Mouse (Mus musculus): ENCODE data around the gene Agpat1.

Agpat1 gene

DNA sequence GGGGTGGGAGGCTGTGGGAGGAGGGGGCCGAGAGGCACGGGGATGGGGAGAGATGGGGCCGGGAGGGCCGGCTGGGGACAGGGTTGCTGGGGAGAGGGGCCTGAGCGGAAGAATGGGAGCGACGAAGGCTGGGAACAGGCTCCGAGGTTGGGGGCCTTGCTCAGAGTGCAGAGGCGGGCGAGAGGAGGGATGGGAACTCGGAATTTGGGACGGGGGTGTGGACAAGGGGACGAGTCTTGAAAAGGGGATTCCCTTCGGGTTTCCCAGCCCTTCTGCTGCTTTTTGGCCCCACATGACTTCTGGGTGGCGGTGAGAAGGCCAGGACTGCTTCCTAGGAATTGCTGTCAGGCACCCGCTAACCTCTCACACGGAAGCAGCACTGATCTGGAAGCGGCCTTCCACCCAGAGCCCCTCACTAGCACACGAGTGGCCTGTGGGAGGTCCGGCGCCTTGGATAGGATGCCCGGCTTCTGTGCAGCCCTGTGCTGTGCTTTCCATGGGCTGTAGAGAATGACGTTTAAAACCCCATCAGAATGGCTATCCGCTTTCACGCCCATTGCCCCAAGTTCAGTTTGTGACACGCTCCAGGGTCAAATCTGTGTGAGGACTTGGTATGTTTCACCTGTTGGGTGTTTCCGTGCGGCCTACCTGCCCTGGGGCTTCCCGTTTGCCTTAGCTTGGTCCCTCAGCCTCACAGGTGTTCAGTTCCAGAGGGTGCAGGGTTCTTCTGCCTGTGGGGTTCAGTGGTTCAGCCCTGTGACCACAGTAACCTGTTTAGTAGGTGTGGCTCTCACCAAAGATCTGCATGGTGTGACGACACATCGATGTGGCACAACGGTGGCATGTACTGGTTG, 2.4 kb downstream of the Agpat1 start:
- no peak for DNase-seq (ENCODE audit: low spot score in 2 of 2)

DNA sequence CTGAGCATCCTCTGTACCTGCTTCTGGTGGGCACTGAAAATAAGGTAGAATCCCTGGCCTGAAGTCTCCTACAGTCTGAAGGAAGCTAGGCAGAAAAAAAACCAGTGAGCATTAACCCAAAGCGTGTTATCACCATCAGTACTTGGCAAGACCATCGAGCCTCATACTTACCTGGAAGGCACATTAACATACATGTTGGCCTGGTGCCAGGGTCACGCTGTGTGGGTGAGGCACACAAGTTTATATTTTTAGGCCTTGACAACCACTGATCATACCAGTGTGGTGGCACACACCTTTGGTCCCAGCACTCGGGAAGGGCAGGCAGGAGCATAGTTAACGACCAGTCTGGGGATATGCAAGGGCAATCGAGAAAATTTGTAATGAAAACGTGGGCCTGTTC, 3.9 kb downstream of the Agpat1 start:
- DNase-seq (ENCODE audit: low spot score in 2 of 2): no peak

DNA sequence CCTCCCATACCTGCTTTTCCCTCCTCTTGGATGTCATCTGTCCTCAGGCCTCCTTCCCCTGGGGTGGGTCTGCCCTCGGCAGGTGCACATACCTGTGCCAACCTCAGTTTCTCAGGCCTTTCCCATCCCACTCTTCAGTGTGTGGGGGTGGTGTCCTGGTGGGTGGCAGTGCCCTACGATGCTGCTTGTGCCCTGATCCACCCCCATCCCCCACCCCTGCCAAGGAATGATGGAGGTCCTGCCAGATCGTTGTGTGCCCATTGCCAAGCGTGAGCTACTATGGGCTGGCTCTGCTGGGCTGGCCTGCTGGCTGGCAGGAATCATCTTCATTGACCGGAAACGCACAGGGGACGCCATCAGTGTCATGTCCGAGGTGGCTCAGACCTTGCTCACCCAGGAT, 7.0 kb downstream of the Agpat1 start:
- DNase-seq (ENCODE audit: low spot score in 2 of 2): no peak

DNA sequence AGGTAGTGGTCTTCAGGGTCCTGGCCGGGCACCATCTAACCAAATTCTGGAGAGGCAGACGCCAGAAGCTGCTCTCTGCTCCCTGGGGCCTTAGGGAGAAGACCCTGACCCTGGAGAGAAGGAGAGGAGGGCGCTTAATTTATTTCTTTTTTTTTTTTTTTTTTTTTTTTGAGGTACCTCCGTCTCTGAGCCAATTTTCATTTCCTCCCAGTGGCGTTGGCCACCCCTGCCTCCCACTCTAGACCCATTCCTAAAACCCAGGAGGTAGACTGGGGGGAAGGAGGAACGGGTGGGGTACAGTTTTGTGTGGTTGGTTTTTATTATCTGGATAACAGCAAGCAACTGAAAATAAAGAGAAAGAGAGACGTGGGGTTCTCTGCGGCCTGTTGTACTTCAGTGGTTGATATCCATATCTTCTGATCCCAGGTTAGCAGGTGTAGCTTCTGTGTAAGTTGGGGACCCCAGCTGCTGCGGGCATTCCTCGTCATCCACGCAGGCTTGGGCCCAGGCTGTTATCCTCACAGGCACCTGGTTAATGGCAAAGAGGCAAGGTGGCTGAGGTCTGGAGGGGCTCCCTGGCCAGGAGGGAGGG, 9.1 kb downstream of the Agpat1 start:
- DNase-seq (ENCODE audit: low spot score in 2 of 2): no peak

DNA sequence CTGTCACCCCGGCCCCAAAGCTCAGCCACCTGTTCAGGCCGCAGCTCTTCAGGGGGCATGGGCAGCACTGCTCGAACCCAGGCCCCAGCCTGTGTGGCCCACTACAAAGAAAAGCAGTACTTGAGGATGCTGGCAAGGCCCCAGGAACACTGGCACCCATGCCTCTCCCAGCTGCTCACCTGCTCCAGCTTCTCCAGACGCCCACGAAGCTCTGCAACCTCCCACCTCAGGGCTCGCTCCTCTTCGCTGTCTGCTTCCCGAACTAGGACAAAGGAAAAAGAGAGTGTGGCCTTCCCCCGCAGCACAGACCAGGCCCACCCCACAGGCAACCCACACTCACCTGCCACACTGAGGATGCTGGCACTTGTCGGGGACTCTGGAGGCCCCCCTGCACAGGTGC, 9.8 kb downstream of the Agpat1 start:
- no peak for DNase-seq (ENCODE audit: low spot score in 2 of 2)

DNA sequence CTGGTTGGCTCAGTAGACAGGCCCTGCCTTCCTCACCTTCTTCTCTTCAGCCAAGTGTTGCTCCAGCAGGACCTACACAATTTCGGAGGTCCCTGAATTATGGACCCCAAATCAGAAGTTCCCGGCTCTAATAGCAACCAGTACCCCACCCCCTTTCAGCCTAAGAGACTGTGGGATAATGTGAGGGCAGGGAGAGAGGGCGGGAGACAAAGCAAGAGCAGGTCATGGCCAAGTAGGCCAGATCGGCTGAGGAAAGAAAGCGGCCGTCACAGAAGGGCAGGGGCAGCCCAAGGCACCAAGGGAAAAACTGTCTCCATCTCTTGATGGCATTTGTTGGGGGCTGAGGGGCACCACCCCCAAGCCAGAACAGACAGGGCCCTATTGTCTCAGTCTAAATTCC, 11.8 kb downstream of the Agpat1 start, which contains the start of gene Egfl8:
Gene Egfl8 (minus strand): TSS at position 101 of the 400 bp plus-strand sequence.
- no peak for DNase-seq (ENCODE audit: low spot score in 2 of 2)

DNA sequence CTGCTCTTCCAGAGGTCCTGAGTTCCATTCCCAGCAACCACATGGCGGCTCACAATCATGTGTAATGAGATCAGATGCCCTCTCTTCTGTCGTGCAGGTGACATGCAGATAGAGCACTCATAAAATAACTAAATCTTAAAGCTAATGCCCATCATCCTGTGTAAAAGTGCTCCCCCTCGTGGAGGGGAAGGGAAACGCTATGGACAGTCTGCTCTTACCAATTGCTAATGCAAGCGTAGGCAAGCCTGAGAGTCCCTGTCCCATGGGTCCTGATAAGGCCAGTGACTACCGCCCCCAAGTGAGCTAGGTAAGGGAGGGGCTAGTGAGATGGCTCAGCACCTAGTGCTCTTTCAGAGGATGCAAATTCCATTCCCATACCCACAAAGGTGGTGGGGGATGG, 14.9 kb downstream of the Agpat1 start:
- peak in 1 of 2 experiments; percentile 64 for DNase-seq (ENCODE audit: low spot score in 2 of 2)

DNA sequence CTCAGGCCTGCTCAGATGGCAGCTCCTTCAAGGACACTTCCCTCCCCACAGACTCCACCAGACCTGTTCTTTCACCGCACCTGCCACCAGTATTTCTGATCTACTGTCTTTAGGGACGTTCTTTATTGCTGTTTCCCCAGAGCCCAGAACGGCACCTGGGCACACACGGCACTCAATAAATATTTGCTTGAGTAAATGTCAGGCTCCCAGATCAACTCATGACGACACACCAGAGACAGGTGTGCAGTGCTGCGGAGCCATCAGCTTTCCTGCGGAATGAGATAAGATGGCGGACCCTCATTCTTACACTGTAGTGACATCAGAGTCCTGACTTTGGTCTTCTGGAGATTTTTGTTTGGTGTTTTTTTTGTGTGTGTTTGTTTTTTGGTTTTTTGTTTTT, 16.9 kb downstream of the Agpat1 start:
- no peak for DNase-seq (ENCODE audit: low spot score in 2 of 2)

DNA sequence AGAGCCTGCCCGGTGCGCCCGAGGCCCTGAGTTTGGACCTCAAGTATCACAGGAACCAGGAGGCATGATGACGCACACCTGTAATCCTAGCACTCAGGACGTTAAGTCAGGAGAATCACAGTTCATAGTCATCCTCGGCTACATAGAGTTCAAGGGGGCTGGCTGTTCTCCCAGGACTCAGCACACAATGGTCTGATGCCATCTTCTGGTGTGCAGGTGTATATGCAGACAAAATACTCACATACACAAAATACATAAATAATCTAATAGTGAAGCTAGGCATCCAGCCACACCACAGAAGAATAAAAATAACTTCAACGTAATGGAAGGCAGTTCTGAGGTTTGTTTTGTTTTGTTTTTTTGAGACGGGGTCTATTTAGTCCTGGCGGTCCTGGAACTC, 19.1 kb downstream of the Agpat1 start:
- no peak for DNase-seq (ENCODE audit: low spot score in 2 of 2)

DNA sequence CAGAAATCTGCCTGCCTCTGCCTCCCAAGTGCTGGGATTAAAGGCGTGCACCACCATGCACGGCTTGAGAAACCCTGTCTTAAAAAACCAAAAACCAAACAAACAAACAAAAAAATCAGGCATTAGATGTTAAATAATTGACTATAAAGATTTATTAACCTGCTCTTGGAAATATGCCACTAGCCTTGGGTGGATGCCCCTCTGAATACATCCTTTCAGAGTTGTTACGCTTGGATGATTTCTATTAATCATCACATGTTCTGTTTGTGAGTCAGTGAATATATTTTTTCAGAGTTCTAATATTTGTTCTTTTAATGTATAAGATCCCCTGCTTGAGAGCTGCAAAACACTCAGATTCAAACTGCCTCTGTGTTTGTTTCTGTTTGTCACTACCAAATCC, 20.9 kb downstream of the Agpat1 start:
- no peak for DNase-seq (ENCODE audit: low spot score in 2 of 2)

DNA sequence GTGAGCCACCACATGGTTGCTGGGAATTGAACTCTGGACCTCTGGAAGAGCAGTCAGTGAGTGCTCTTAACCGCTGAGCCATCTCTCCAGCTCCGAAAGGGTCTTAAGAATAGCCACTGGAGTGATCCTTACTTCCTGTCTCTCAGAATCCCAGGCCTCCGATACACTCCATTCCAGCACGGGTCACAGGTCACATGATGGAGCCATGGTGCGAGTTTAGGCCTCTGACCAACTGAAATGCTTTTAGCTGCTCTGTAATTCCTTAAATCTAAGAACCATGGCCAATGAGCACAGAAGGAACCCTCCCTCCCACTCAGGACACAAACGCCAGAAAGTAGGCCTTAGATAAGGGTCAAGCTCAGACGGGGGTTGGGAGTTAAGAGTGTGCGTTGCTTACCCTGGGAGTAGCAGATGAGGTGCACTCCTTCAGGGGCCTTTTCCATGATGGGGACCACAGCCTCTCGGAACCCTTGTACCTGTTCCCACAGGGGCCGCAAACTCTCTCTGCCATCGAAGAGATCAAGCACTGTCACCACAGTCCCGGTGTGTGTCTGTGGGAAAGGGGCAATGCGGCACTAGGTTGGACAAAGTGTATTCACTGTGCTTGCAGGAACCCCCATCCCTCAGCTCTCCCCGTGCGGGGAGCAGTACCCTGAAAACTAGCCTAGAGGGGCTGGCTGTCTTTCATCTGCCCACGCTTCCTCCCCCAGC, 22.2 kb downstream of the Agpat1 start:
- DNase-seq (ENCODE audit: low spot score in 2 of 2): no peak

DNA sequence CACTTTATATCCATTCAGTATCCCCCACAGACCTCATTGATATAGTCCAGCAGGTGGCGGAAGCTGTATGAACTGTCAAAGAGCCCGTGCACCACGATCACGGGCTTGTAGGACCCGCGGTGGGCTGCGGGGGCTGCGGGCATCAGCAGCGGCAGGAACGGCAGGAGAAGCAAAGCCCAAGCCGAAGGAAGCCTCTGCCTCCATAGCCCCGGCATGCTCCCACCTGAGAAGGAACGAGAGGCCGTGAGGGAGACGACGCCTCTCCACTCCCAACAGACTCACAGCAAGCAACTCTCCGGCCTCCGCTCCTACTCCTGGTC, 22.7 kb downstream of the Agpat1 start:
- DNase-seq (ENCODE audit: low spot score in 2 of 2): no peak

DNA sequence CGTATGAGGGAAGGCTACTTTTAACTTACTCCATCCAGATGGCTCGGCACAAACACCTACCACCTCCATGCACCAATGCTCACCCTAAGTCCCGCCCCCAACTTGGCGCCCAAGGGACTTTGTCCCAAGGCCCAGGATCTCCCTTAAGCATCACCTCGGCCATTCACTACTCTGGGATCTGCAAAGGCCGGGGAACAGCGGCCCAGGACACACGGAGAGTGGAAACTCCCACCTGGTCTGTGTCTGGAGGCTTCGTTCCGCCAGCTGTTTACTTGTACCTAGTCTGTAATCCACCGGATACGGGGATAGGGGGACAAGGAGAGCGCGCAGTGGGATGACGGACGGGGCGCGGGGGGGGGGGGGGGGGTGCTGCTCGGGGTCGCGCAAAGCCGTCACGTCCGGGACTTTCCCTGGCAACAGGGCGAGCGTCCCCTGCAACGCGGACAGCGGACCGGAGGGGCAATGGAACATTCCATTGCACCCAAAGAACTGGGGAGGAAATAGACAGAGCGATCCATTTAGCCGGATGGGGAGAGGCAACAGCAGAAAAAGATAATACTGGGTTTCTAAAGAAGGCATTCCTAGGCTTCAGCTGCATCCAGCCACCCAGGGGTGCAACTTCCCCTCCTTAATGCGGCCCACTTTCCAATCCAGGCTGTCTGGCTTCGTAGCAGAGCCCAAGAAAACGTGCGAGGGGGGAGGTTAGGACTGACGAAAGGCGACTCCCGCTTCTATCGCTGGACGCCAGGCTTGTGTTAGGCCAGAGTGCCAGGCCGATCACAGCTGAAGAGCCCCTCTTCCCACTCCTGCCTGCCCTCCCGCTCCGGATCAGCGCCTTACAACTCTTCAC, 23.3 kb downstream of the Agpat1 start:
- DNase-seq (ENCODE audit: low spot score in 2 of 2): peak; percentile 89 to 90

DNA sequence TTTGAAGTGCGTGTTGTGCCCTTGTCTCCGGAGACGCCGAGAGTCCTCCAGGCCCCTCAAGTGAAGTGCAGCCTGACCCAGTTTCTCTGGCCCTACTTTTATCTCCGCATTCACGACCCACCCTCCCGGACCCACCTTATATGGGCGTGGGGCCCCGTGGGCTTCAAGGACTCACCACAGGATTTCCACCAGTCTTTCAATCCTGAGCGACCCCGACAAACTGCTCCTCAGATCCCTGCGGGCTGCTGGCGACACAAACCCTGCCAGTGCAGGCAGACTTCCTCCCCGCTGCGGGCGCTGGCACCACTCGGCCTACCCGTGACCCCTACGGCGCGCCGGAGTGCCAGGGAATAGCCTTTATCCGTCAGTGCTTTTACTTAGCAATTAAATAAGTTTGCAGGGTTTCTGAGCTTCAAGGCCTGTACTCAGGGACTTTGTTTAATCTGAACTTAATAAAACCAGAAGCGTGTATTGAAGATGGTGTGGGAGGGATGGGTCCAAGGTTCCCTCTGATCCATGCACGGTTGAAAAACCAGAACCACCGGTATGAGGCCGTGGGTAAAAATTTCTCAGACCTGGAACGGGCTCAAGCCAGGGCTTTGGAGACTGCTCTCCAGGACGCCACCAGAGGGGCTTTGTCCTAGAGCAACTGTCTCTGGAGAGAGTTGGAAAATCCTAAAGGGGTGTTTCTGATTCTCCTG, 24.0 kb downstream of the Agpat1 start, which contains the start of gene Ppt2:
Gene Ppt2 (minus strand): TSS at position 568 of the 701 bp plus-strand sequence.
- peak in 1 of 2 experiments; percentile 54 for DNase-seq (ENCODE audit: low spot score in 2 of 2)

DNA sequence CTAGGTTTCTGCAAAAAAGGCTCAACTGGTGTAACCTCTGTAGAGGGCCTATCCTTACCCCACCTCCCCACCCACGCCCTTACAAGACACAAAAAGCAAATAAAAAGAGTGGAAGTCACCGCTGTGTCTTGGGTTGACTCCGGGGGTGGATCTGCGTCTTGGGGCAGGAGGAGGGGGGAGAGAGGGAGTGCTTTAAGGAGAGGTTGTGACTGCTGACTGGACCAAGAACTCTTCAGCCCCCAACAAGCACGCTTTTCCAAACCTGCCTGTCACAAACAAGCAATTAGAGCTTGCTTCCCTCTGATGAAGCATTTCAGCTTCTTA, 24.5 kb downstream of the Agpat1 start:
- DNase-seq (ENCODE audit: low spot score in 2 of 2): no peak

DNA sequence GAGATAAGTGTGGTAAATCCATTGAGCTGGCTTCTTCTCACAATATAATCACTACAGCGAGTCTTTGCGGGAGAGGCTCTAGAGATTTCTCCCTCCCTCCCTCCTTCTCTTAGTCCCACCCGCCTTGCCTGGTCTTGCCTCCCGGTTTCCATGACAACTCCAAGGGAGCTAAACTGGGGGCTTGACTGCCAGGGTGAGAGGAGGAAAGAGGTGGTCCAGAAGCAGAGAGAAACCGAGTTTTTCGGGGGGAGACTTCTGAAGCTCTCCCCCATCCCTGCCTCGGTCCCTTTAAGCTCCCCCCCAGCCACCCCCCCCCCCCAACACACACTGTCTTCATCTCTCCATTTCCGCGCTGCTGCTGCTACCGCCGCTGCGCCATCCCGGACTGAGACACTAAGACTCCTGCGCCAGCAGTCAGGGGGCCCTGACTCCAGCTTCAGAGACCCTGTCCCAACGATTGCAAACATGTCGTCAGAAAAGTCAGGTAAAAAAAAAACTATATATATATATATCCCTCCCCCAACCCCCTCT, 25.2 kb downstream of the Agpat1 start, which contains the start of gene Prrt1:
Gene Prrt1 (plus strand): TSS at position 313 of the 531 bp plus-strand sequence.
- DNase-seq (ENCODE audit: low spot score in 2 of 2): no peak

DNA sequence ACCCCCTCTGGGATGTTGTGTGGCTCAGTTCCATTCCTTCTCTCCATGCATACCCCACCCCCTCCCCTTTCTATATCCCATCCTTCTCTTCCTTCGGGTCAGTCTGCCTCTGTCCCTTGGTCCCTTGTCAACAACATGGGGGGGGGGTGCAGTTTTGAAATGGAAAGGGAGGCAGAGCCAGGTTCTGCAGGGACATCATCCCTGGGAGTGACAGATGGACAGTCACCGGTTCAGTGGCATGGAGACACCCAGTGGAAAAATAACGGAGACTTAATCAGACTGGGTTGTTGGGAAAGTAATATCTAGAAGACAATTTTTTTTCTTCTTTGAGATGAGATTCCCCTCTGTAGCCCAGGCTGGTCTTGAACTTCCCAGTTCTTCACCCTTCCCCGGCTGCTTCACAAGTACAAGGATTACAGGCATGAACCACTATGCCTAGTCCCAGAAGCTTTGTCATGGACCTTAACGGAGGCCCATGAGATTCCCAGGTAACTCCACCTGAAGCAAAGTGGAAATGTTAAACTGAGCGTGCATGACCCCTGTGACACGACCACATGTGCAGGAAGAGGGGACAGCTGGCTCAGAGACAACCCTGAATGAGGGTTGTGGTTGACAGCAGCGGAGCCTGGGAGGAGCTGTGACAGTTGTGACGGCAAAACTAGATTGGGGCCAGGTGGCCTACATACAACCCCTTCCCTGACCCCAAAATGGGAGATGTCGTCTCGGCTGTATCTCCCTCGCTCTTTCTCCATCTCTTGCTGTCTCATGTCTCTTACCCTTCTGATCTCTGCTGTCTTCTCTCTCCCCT, 25.9 kb downstream of the Agpat1 start:
- DNase-seq (ENCODE audit: low spot score in 2 of 2): no peak

DNA sequence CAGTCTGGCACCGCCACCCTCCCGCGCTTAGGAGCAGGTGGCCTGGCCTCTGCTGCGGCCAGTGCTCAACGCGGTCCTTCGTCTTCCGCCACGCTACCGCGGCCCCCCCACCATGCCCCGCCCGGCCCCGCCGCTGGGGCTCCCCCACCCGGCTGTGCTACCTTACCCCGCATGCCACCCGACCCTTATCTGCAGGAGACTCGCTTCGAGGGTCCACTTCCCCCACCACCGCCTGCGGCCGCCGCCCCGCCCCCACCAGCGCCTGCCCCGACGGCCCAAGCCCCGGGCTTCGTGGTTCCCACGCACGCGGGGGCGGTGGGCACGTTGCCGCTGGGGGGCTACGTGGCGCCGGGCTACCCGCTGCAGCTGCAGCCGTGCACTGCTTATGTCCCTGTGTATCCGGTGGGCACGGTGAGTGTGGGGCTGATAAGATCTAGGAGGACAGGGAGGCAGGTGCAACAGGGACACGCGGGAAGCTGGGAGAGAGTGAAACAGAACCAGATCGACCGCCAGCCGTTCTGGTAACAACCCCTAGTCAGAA, 26.8 kb downstream of the Agpat1 start:
- DNase-seq (ENCODE audit: low spot score in 2 of 2): no peak

DNA sequence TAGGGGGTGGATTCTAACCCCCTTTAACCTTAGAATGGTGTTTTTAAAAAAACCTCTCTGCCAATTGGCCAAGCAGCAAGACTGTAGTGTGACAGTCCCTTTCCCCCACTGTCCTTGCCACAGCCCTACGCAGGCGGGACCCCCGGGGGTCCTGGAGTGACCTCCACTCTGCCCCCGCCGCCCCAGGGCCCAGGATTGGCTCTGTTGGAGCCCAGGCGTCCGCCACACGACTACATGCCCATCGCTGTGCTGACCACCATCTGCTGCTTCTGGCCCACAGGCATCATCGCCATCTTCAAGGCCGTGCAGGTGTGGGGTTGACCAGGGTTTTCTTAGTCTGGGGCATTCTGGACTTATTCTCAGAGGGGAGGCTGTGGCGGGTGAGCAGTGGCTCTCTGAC, 27.6 kb downstream of the Agpat1 start:
- DNase-seq (ENCODE audit: low spot score in 2 of 2): no peak

DNA sequence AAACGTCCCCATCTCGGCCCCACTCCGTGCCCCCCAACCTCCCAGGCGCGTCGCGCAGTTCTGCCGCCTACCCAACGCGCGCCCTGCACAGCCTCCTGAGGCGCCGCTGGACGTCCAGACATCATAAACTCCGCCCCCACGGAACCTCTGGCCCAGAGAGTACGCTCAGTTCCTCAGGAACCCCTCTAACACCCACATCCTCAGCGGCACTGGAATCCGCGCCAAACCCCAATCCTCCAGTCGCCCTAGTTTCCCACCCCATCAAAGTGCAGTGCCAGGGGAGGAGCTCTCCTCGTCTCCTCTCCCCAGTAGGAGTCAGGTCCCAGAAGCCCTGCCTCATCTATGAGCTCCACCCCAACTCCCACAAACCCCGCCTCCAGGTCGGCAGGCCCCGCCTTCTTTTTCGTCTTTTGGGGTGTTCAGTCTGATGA, 28.2 kb downstream of the Agpat1 start:
- peak; percentile 86 to 89 for DNase-seq (ENCODE audit: low spot score in 2 of 2)

All from heart, adult 9 months (tissue).